Mouse (Mus musculus) hindbrain, embryonic 15.5 days (tissue): ENCODE results near the gene Pygm. TPM values are rescaled to one million over a fixed set of nuclear protein-coding genes. Genes with fewer than 3 reads are reported as not detected.

ENCODE experiments used
- ATAC-seq: fragments of 200-750 bp; cut with Nextera tagmentation; 2 replicates; pipeline ENCODE4 v1.8.0; 2017; ENCODE audit warnings: low read depth, moderate number of reproducible peaks, moderate TSS enrichment; ENCODE audit not compliant: low FRiP score
- H3K27ac ChIP-seq: fragments of 300-500 bp; sonication (generic); replicated peaks from 2 replicates; pipeline ENCODE4 v1.5.1; 2015; ENCODE audit warnings: mild to moderate bottlenecking, inconsistent platforms
- H3K27me3 ChIP-seq: fragments of 300-500 bp; sonication (generic); 2 replicates; pipeline ENCODE4 v1.6.1; 2015; ENCODE audit warnings: control low read depth, inconsistent platforms
- H3K36me3 ChIP-seq: fragments of 300-500 bp; sonication (generic); 2 replicates; pipeline ENCODE4 v1.6.1; 2015; ENCODE audit warnings: control low read depth, inconsistent platforms
- H3K4me1 ChIP-seq: fragments of 300-500 bp; sonication (generic); replicated peaks from 2 replicates; pipeline ENCODE4 v1.6.1; 2015; ENCODE audit warnings: control low read depth, inconsistent platforms
- H3K4me2 ChIP-seq: fragments of 300-500 bp; sonication (generic); 2 replicates; pipeline ENCODE4 v1.6.1; 2015; ENCODE audit warnings: moderate library complexity, mild to moderate bottlenecking, inconsistent platforms
- H3K4me3 ChIP-seq: fragments of 300-500 bp; sonication (generic); 2 replicates; pipeline ENCODE4 v1.5.1; 2015; ENCODE audit warnings: mild to moderate bottlenecking, inconsistent platforms
- H3K9ac ChIP-seq: fragments of 300-500 bp; sonication (generic); 2 replicates; pipeline ENCODE4 v1.6.1; 2015; ENCODE audit warnings: inconsistent platforms
- H3K9me3 ChIP-seq: fragments of 300-500 bp; sonication (generic); 2 replicates; pipeline ENCODE4 v1.6.1; 2016; ENCODE audit warnings: control low read depth, inconsistent platforms
- WGBS: fragments of 180-500 bp; shearing (Covaris S2); methylation state at CpG from one replicate; pipeline ENCODE4 v1.1.7; 2015; 5-methylcytosine and 5-hydroxymethylcytosine counted together
- polyA plus RNA-seq: library from polyadenylated mRNA; unstranded; fragments of >200 nt; fragmentation: Nextera tagmentation; extraction: Ambion mirVana; gene quantifications from 2 replicates; pipeline ENCODE4 v1.2.1, GENCODE M21; 2015

Gene Pygm
- polyA plus RNA-seq, 1 experiment from 2014 or later: 7.6 TPM

DNA sequence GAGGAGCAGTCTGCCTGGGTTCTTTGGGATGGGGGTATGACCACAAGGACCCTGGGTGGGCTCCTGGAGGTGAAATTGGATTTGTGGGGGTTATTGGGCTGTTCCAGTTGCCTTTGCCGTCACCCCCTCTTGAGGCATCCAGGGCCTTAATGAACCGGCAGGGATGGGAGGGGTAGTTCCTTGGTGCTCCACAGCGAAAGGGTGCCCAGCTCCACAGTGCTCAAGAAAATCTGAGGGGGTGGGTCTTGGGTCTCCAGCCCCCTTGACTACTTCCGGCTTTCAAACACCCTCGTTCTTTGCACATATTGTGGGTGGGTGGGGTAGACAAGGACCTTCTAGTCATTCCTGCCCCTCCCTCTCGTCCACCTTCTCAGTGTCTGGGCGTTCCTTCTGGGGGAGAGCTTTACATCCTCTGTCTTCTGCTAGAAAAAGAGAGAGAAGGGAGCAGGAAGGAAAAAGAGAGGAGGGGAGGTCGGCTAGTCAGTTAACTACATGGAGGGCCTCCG is 35.7 kb downstream of the Pygm start:
- Histone ChIP-seq H3K4me1 (peaks cover 88% of the 10 kb centered on the region), H3K9ac (peak overlapping the region; percentile 85), H3K36me3 (no peaks in the 10 kb centered on the region), H3K4me2 (peak overlapping the region; percentile 88), H3K4me3 (peak overlapping the region; percentile 74), H3K9me3 (no peaks in the 10 kb centered on the region), H3K27ac (peak overlapping the region; percentile 97), H3K27me3 (no peaks in the 10 kb centered on the region)
- 37% methylated on average over 9 of the region's 9 CpGs for WGBS
- ATAC-seq: no peak

- Histone ChIP-seq H3K4me3 (peak overlapping the region; percentile 74), H3K4me2 (peak overlapping the region; percentile 88), H3K27ac (peak overlapping the region; percentile 97), H3K4me1 (peaks cover 89% of the 10 kb centered on the region), H3K9ac (peak overlapping the region; percentile 85), H3K9me3 (no peaks in the 10 kb centered on the region), H3K36me3 (no peaks in the 10 kb centered on the region), H3K27me3 (no peaks in the 10 kb centered on the region)
- WGBS: 39% methylated on average over 19 of the region's 19 CpGs
- no peak for ATAC-seq
Measured at GRCm38 (mm10) chr19:6420481-6421210, 36.4 kb downstream of the Pygm start.

DNA sequence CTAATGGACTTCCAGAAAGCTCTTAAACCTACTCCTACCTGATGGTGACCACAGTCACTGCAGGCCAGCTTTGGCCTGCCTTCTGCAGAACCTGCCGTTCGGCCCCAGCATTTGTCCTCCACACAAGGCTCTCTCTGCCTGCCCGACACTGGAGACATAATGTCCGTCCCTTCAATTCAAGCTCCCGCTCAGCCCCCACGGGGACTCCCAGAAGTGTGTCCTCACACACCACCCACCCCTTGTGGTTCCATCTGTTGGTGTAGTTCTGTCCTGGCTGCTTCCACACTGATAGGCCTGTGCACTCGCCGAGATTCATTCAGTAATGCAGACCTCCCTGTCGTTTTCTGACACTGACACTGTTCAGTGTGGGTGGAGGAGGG is 37.0 kb downstream of the Pygm start:
- no peaks in the 10 kb centered on the region for H3K9me3 ChIP-seq
- ATAC-seq: no peak
- peak overlapping the region; percentile 88 for H3K4me2 ChIP-seq
- H3K27me3 ChIP-seq: no peaks in the 10 kb centered on the region
- no peaks in the 10 kb centered on the region for H3K36me3 ChIP-seq
- H3K9ac ChIP-seq: peak overlapping the region; percentile 85; the same call in 1 of the 2 replicates
- 62% methylated on average over 9 of the region's 9 CpGs for WGBS
- H3K4me1 ChIP-seq: peaks cover 89% of the 10 kb centered on the region
- peak overlapping the region; percentile 74 for H3K4me3 ChIP-seq
- no peak overlapping the region for H3K27ac ChIP-seq

GRCm38 (mm10) chr19:6422014-6422413 is 37.8 kb downstream of the Pygm start:
- H3K9ac ChIP-seq: no peak overlapping the region
- H3K4me3 ChIP-seq: no peak overlapping the region
- H3K27me3 ChIP-seq: no peaks in the 10 kb centered on the region
- WGBS: 64% methylated on average over 7 of the region's 7 CpGs
- H3K4me2 ChIP-seq: no peak overlapping the region
- H3K36me3 ChIP-seq: no peaks in the 10 kb centered on the region
- H3K4me1 ChIP-seq: peaks cover 89% of the 10 kb centered on the region
- H3K27ac ChIP-seq: no peak overlapping the region
- H3K9me3 ChIP-seq: no peaks in the 10 kb centered on the region
- ATAC-seq: no peak

- no peak for ATAC-seq
- 83% methylated on average over 16 of the region's 16 CpGs for WGBS
Measured at GRCm38 (mm10) chr19:6423241-6423640, 39.0 kb downstream of the Pygm start.

GRCm38 (mm10) chr19:6424137-6424881 is 40.1 kb downstream of the Pygm start:
- Histone ChIP-seq H3K4me2 (no peak overlapping the region), H3K36me3 (no peaks in the 10 kb centered on the region), H3K9me3 (no peaks in the 10 kb centered on the region), H3K4me1 (peaks cover 99% of the 10 kb centered on the region), H3K27me3 (0 out of 2 replicates have a peak, but pooled peaks cover 7% of the 10 kb centered on the region), H3K9ac (no peak overlapping the region), H3K4me3 (no peak overlapping the region), H3K27ac (no peak overlapping the region)
- WGBS: 51% methylated on average over 8 of the region's 8 CpGs
- no peak for ATAC-seq

More at GRCm38 (mm10) chr19:6423241-6423640, 39.0 kb downstream of the Pygm start:
- H3K9ac ChIP-seq: no peak overlapping the region
- peaks cover 89% of the 10 kb centered on the region for H3K4me1 ChIP-seq
- H3K27me3 ChIP-seq: 0 out of 2 replicates have a peak, but pooled peaks cover 2% of the 10 kb centered on the region
- H3K9me3 ChIP-seq: no peaks in the 10 kb centered on the region
- no peaks in the 10 kb centered on the region for H3K36me3 ChIP-seq
- no peak overlapping the region for H3K27ac ChIP-seq
- no peak overlapping the region for H3K4me3 ChIP-seq
- no peak overlapping the region; the same call in 1 of the 2 replicates for H3K4me2 ChIP-seq

DNA sequence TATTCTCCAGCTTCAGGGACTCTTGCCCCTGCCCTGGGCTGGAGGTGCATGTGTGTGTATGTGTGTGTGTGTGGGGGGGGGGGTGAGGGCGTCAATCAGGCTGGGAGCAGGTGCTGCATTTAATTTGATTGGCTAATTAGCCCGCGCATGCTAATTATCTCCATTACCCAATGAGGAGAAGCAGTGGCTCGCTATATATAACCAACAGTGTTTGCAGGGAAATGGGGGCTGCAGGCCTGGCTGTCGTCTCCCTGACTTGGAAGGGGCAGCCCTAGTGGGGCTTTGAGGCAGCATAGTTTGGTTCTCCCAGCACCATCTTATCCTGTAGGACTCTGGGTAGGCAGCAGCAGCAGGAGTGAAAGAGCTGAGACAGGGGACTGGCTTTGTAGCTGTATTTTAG is 41.4 kb downstream of the Pygm start:
- 34% methylated on average over 5 of the region's 5 CpGs for WGBS
- Histone ChIP-seq H3K27ac (peak overlapping the region; percentile 43), H3K9ac (no peak overlapping the region)

GRCm38 (mm10) chr19:6426703-6427500 is 42.7 kb downstream of the Pygm start:
- no peak overlapping the region for H3K9ac ChIP-seq
- no peaks in the 10 kb centered on the region for H3K9me3 ChIP-seq
- no peak overlapping the region for H3K27ac ChIP-seq
- peak overlapping the region; percentile 55; the same call in 1 of the 2 replicates for H3K4me2 ChIP-seq
- H3K27me3 ChIP-seq: 0 out of 2 replicates have a peak, but pooled peaks cover 7% of the 10 kb centered on the region
- H3K36me3 ChIP-seq: no peaks in the 10 kb centered on the region
- no peak for ATAC-seq
- H3K4me1 ChIP-seq: peaks cover 96% of the 10 kb centered on the region
- no peak overlapping the region for H3K4me3 ChIP-seq
- 17% methylated on average over 13 of the region's 13 CpGs for WGBS

More for the DNA sequence above, 41.4 kb downstream of the Pygm start:
- no peaks in the 10 kb centered on the region for H3K9me3 ChIP-seq
- no peak for ATAC-seq
- H3K36me3 ChIP-seq: no peaks in the 10 kb centered on the region
- H3K4me3 ChIP-seq: no peak overlapping the region
- no peak overlapping the region for H3K4me2 ChIP-seq
- peaks cover 100% of the 10 kb centered on the region for H3K4me1 ChIP-seq
- H3K27me3 ChIP-seq: 0 out of 2 replicates have a peak, but pooled peaks cover 7% of the 10 kb centered on the region

DNA sequence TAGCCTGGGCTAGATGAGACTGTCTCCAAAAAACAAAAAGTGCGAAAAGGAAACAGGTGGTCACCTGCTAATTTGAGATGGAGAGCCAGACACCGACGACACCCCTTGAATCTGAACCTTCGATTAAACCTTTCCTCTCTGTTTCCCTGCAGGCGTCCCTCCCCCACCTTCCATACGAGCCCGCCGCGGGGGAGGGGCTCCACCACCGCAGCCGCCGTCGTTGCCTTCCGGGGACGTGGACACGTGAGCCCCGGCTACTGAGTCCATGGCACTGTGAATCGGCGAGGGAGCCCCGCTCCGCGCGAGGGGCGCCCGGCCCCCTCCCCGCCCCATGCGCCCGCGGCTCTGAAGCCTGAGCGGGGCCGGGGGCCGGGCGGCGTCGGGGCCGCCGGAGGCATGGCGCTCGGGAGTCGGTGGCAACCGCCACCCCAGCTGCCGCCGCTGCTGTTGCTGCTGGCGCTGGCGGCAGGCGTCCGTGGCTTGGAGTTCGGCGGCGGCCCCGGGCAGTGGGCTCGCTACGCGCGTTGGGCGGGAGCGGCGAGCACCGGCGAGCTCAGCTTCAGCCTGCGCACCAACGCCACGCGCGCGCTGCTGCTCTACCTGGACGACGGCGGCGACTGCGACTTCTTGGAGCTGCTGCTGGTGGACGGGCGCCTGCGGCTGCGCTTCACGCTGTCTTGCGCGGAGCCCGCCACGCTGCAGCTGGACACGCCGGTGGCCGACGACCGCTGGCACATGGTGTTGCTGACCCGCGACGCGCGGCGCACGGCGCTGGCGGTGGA is 43.6 kb downstream of the Pygm start:
- H3K4me1 ChIP-seq: peaks cover 90% of the 10 kb centered on the region
- H3K4me3 ChIP-seq: peak overlapping the region; percentile 21
- H3K9me3 ChIP-seq: no peaks in the 10 kb centered on the region
- H3K27ac ChIP-seq: no peak overlapping the region
- ATAC-seq: no peak
- 0 out of 2 replicates have a peak, but pooled peaks cover 7% of the 10 kb centered on the region for H3K27me3 ChIP-seq
- WGBS: 2% methylated on average over 85 of the region's 94 CpGs
- H3K9ac ChIP-seq: peak overlapping the region; percentile 11; the same call in 1 of the 2 replicates
- peak overlapping the region; percentile 55 for H3K4me2 ChIP-seq
- no peaks in the 10 kb centered on the region for H3K36me3 ChIP-seq

GRCm38 (mm10) chr19:6428501-6429200 is 44.5 kb downstream of the Pygm start:
- Histone ChIP-seq H3K27me3 (0 out of 2 replicates have a peak, but pooled peaks cover 7% of the 10 kb centered on the region), H3K4me3 (peak overlapping the region; percentile 21), H3K9me3 (no peaks in the 10 kb centered on the region), H3K36me3 (no peaks in the 10 kb centered on the region), H3K27ac (no peak overlapping the region), H3K9ac (peak overlapping the region; percentile 11; the same call in 1 of the 2 replicates), H3K4me1 (peaks cover 89% of the 10 kb centered on the region), H3K4me2 (peak overlapping the region; percentile 55)
- ATAC-seq: peak; percentile 15; the same call in 1 of the 2 replicates
- 3% methylated on average over 60 of the region's 60 CpGs for WGBS
